Mouse (Mus musculus) hindbrain, embryonic 13.5 days (tissue): ENCODE measurements around the gene Parp16. TPM values are rescaled to one million over a fixed set of nuclear protein-coding genes. Genes with fewer than 3 reads are reported as not detected.

Experiments
- ATAC-seq: fragments of 200-750 bp; cut with Nextera tagmentation; 2 replicates; pipeline ENCODE4 v1.8.0; 2017; ENCODE audit warnings: moderate TSS enrichment; ENCODE audit not compliant: low FRiP score
- H3K27ac ChIP-seq: fragments of 300-500 bp; sonication (generic); 2 replicates; pipeline ENCODE4 v1.5.1; 2015; ENCODE audit warnings: inconsistent platforms, mild to moderate bottlenecking, moderate library complexity
- H3K27me3 ChIP-seq: fragments of 300-500 bp; sonication (generic); 2 replicates; pipeline ENCODE4 v1.6.1; 2015; ENCODE audit warnings: mild to moderate bottlenecking, inconsistent platforms
- H3K36me3 ChIP-seq: fragments of 300-500 bp; sonication (generic); 2 replicates; pipeline ENCODE4 v1.6.1; 2015; ENCODE audit warnings: mild to moderate bottlenecking, inconsistent platforms
- H3K4me1 ChIP-seq: fragments of 300-500 bp; sonication (generic); replicated peaks from 2 replicates; pipeline ENCODE4 v1.6.1; 2015; ENCODE audit warnings: inconsistent platforms
- H3K4me2 ChIP-seq: fragments of 300-500 bp; sonication (generic); 2 replicates; pipeline ENCODE4 v1.6.1; 2015; ENCODE audit warnings: inconsistent platforms, mild to moderate bottlenecking, moderate library complexity
- H3K4me3 ChIP-seq: fragments of 300-500 bp; sonication (generic); 2 replicates; pipeline ENCODE4 v1.5.1; 2015; ENCODE audit warnings: mild to moderate bottlenecking, inconsistent platforms
- H3K9ac ChIP-seq: fragments of 300-500 bp; sonication (generic); 2 replicates; pipeline ENCODE4 v1.6.1; 2015; ENCODE audit warnings: mild to moderate bottlenecking, inconsistent platforms
- H3K9me3 ChIP-seq: fragments of 300-500 bp; sonication (generic); 2 replicates; pipeline ENCODE4 v1.6.1; 2016; ENCODE audit warnings: inconsistent platforms
- WGBS: fragments of 180-500 bp; shearing (Covaris S2); methylation state at CpG from one replicate; pipeline ENCODE4 v1.1.7; 2015; 5-methylcytosine and 5-hydroxymethylcytosine counted together
- polyA plus RNA-seq: library from polyadenylated mRNA; unstranded; fragments of >200 nt; fragmentation: Nextera tagmentation; extraction: Ambion mirVana; gene quantifications from 2 replicates; pipeline ENCODE4 v1.2.1, GENCODE M21; 2015

Parp16 gene
- polyA plus RNA-seq, 1 experiment from 2014 or later, result 5.9 TPM

- Histone ChIP-seq H3K4me1 (peaks cover 34% of the 10 kb centered on the region), H3K9ac (no peak overlapping the region), H3K36me3 (peaks cover 8% of the 10 kb centered on the region; the same call in 1 of the 2 replicates), H3K4me2 (no peak overlapping the region), H3K9me3 (no peaks in the 10 kb centered on the region), H3K27ac (no peak overlapping the region), H3K4me3 (no peak overlapping the region), H3K27me3 (no peaks in the 10 kb centered on the region)
- WGBS, result 91% methylated on average over 5 of the region's 5 CpGs
- no peak for ATAC-seq
Measured at GRCm38 (mm10) chr9:65239731-65240130, 44.6 kb downstream of the Parp16 start.

GRCm38 (mm10) chr9:65240587-65240986 lies 45.4 kb downstream of the Parp16 start:
- H3K36me3 ChIP-seq, result peaks cover 7% of the 10 kb centered on the region; the same call in 1 of the 2 replicates
- H3K4me3 ChIP-seq, result no peak overlapping the region
- H3K27me3 ChIP-seq, result no peaks in the 10 kb centered on the region
- peaks cover 34% of the 10 kb centered on the region for H3K4me1 ChIP-seq
- no peaks in the 10 kb centered on the region for H3K9me3 ChIP-seq
- H3K27ac ChIP-seq, result 0 out of 2 replicates have a peak overlapping the region, but pooled peaks have one; percentile 40
- ATAC-seq, result no peak
- 57% methylated on average over 3 of the region's 3 CpGs for WGBS
- H3K4me2 ChIP-seq, result no peak overlapping the region
- no peak overlapping the region for H3K9ac ChIP-seq

- WGBS, result 68% methylated on average over 5 of the region's 5 CpGs
- no peaks in the 10 kb centered on the region for H3K36me3 ChIP-seq
- no peak for ATAC-seq
Measured at GRCm38 (mm10) chr9:65241973-65242372, 46.8 kb downstream of the Parp16 start.

GRCm38 (mm10) chr9:65243249-65243648 lies 48.1 kb downstream of the Parp16 start:
- Histone ChIP-seq H3K9me3 (no peaks in the 10 kb centered on the region), H3K4me3 (no peak overlapping the region), H3K4me1 (peaks cover 26% of the 10 kb centered on the region), H3K4me2 (no peak overlapping the region), H3K9ac (peak overlapping the region; percentile 56), H3K27ac (peak overlapping the region; percentile 48; the same call in 1 of the 2 replicates), H3K36me3 (no peaks in the 10 kb centered on the region), H3K27me3 (no peaks in the 10 kb centered on the region)
- no peak for ATAC-seq
- WGBS, result 57% methylated on average over 4 of the region's 4 CpGs

More at GRCm38 (mm10) chr9:65241973-65242372, 46.8 kb downstream of the Parp16 start:
- Histone ChIP-seq H3K9me3 (no peaks in the 10 kb centered on the region), H3K4me1 (peaks cover 34% of the 10 kb centered on the region), H3K9ac (no peak overlapping the region), H3K4me2 (no peak overlapping the region), H3K27me3 (no peaks in the 10 kb centered on the region), H3K4me3 (no peak overlapping the region), H3K27ac (no peak overlapping the region)

GRCm38 (mm10) chr9:65244036-65244806 lies 49.1 kb downstream of the Parp16 start:
- Histone ChIP-seq H3K9ac (0 out of 2 replicates have a peak overlapping the region, but pooled peaks have one; percentile 19), H3K4me3 (no peak overlapping the region), H3K27ac (0 out of 2 replicates have a peak overlapping the region, but pooled peaks have one; percentile 12), H3K9me3 (no peaks in the 10 kb centered on the region), H3K27me3 (no peaks in the 10 kb centered on the region), H3K4me1 (peaks cover 21% of the 10 kb centered on the region), H3K36me3 (no peaks in the 10 kb centered on the region), H3K4me2 (no peak overlapping the region)
- ATAC-seq, result no peak
- 61% methylated on average over 9 of the region's 9 CpGs for WGBS

GRCm38 (mm10) chr9:65247502-65248376 lies 52.6 kb downstream of the Parp16 start:
- Histone ChIP-seq H3K27ac (no peak overlapping the region), H3K4me3 (no peak overlapping the region), H3K9ac (no peak overlapping the region), H3K9me3 (no peaks in the 10 kb centered on the region), H3K27me3 (no peaks in the 10 kb centered on the region), H3K4me1 (peaks cover 16% of the 10 kb centered on the region), H3K36me3 (no peaks in the 10 kb centered on the region), H3K4me2 (no peak overlapping the region)
- WGBS, result 78% methylated on average over 16 of the region's 16 CpGs
- no peak for ATAC-seq

GRCm38 (mm10) chr9:65248377-65248690 lies 53.2 kb downstream of the Parp16 start:
- no peaks in the 10 kb centered on the region for H3K9me3 ChIP-seq
- no peak overlapping the region for H3K4me2 ChIP-seq
- WGBS, result 84% methylated on average over 5 of the region's 5 CpGs
- H3K27ac ChIP-seq, result no peak overlapping the region
- H3K4me3 ChIP-seq, result no peak overlapping the region
- no peak overlapping the region for H3K9ac ChIP-seq
- H3K27me3 ChIP-seq, result no peaks in the 10 kb centered on the region
- ATAC-seq, result no peak
- no peaks in the 10 kb centered on the region for H3K36me3 ChIP-seq
- H3K4me1 ChIP-seq, result peaks cover 10% of the 10 kb centered on the region

GRCm38 (mm10) chr9:65252026-65252425 lies 56.9 kb downstream of the Parp16 start:
- 85% methylated on average over 3 of the region's 3 CpGs for WGBS
- Histone ChIP-seq H3K4me2 (no peak overlapping the region), H3K9ac (no peak overlapping the region), H3K4me1 (no peaks in the 10 kb centered on the region), H3K27ac (no peak overlapping the region), H3K36me3 (no peaks in the 10 kb centered on the region), H3K27me3 (no peaks in the 10 kb centered on the region), H3K4me3 (no peak overlapping the region), H3K9me3 (no peaks in the 10 kb centered on the region)
- no peak for ATAC-seq

GRCm38 (mm10) chr9:65255906-65256600 lies 60.9 kb downstream of the Parp16 start:
- H3K9me3 ChIP-seq, result no peaks in the 10 kb centered on the region
- H3K4me1 ChIP-seq, result no peaks in the 10 kb centered on the region
- no peak overlapping the region for H3K4me3 ChIP-seq
- no peaks in the 10 kb centered on the region for H3K27me3 ChIP-seq
- H3K4me2 ChIP-seq, result no peak overlapping the region
- no peaks in the 10 kb centered on the region for H3K36me3 ChIP-seq
- no peak overlapping the region for H3K27ac ChIP-seq
- no peak for ATAC-seq
- 71% methylated on average over 11 of the region's 11 CpGs for WGBS
- H3K9ac ChIP-seq, result no peak overlapping the region

GRCm38 (mm10) chr9:65257218-65257910 lies 62.2 kb downstream of the Parp16 start:
- H3K4me1 ChIP-seq, result no peaks in the 10 kb centered on the region
- no peaks in the 10 kb centered on the region for H3K36me3 ChIP-seq
- H3K9ac ChIP-seq, result no peak overlapping the region
- H3K27ac ChIP-seq, result no peak overlapping the region
- ATAC-seq, result no peak
- no peak overlapping the region for H3K4me2 ChIP-seq
- no peak overlapping the region for H3K4me3 ChIP-seq
- no peaks in the 10 kb centered on the region for H3K9me3 ChIP-seq
- 70% methylated on average over 9 of the region's 9 CpGs for WGBS
- H3K27me3 ChIP-seq, result no peaks in the 10 kb centered on the region

- Histone ChIP-seq H3K27ac (no peak overlapping the region), H3K36me3 (no peaks in the 10 kb centered on the region), H3K4me1 (no peaks in the 10 kb centered on the region), H3K27me3 (no peaks in the 10 kb centered on the region), H3K9me3 (no peaks in the 10 kb centered on the region), H3K4me2 (no peak overlapping the region), H3K9ac (no peak overlapping the region), H3K4me3 (no peak overlapping the region)
- no peak for ATAC-seq
- 74% methylated on average over 7 of the region's 7 CpGs for WGBS
Measured at GRCm38 (mm10) chr9:65259366-65259765, 64.2 kb downstream of the Parp16 start.
